Mouse (Mus musculus) frontal cortex, postnatal 14 days (tissue): ENCODE measurements around the gene Rgs10.

ENCODE experiments used
- DNase-seq, 2 experiments: peaks; one replicate each; pipeline ENCODE4 v3.0.0; 2022; ENCODE audit warnings: low spot score in 2 of 2

Rgs10 gene

GRCm38 (mm10) chr7:128374156-128374555 is 44.4 kb downstream of the Rgs10 start:
- DNase-seq: no peak

- DNase-seq: no peak
These were observed 44.8 kb downstream of the Rgs10 start for GRCm38 (mm10) chr7:128373751-128374150.

- no peak for DNase-seq
These were observed 46.2 kb downstream of the Rgs10 start for GRCm38 (mm10) chr7:128372331-128372730.

GRCm38 (mm10) chr7:128369366-128369765 is 49.2 kb downstream of the Rgs10 start:
- DNase-seq: no peak

- DNase-seq: no peak
These were observed 49.7 kb downstream of the Rgs10 start for GRCm38 (mm10) chr7:128368828-128369227.

GRCm38 (mm10) chr7:128366654-128367053 is 51.9 kb downstream of the Rgs10 start:
- DNase-seq: no peak

- DNase-seq: no peak
These were observed 53.4 kb downstream of the Rgs10 start for GRCm38 (mm10) chr7:128365096-128365715.

- no peak for DNase-seq
These were observed 54.0 kb downstream of the Rgs10 start for GRCm38 (mm10) chr7:128364526-128364925.

- no peak for DNase-seq
These were observed 54.8 kb downstream of the Rgs10 start for GRCm38 (mm10) chr7:128363806-128364205.

- no peak for DNase-seq
These were observed 55.6 kb downstream of the Rgs10 start for GRCm38 (mm10) chr7:128362916-128363315.

- no peak for DNase-seq
These were observed 58.8 kb downstream of the Rgs10 start for GRCm38 (mm10) chr7:128359741-128360140.

- no peak for DNase-seq
These were observed 59.4 kb downstream of the Rgs10 start for GRCm38 (mm10) chr7:128359164-128359563.

- DNase-seq: no peak
These were observed 59.8 kb downstream of the Rgs10 start for GRCm38 (mm10) chr7:128358741-128359140.

- peak in 1 of 2 experiments; percentile 2 for DNase-seq
These were observed 61.4 kb downstream of the Rgs10 start for GRCm38 (mm10) chr7:128356868-128357755.

- DNase-seq: peak in 1 of 2 experiments; percentile 0
These were observed 63.1 kb downstream of the Rgs10 start for GRCm38 (mm10) chr7:128355463-128355862.

GRCm38 (mm10) chr7:128352721-128353120 is 65.8 kb downstream of the Rgs10 start:
- no peak for DNase-seq

- DNase-seq: no peak
These were observed 67.4 kb downstream of the Rgs10 start for GRCm38 (mm10) chr7:128351176-128351575.

- peak in 1 of 2 experiments; percentile 0 for DNase-seq
These were observed 68.2 kb downstream of the Rgs10 start for GRCm38 (mm10) chr7:128350316-128350715.

- no peak for DNase-seq
These were observed 68.8 kb downstream of the Rgs10 start for GRCm38 (mm10) chr7:128349751-128350150.

- no peak for DNase-seq
These were observed 70.0 kb downstream of the Rgs10 start for GRCm38 (mm10) chr7:128348608-128349007.

- DNase-seq: no peak
These were observed 71.6 kb downstream of the Rgs10 start for GRCm38 (mm10) chr7:128346991-128347390.

- no peak for DNase-seq
These were observed 72.0 kb downstream of the Rgs10 start for GRCm38 (mm10) chr7:128346522-128346921.

- DNase-seq: no peak
These were observed 72.9 kb downstream of the Rgs10 start for GRCm38 (mm10) chr7:128345691-128346090.
